Mouse (Mus musculus) kidney, postnatal 0 days (tissue): ENCODE data around the gene Cd300lg. TPM values are rescaled to one million over a fixed set of nuclear protein-coding genes. Genes with fewer than 3 reads are reported as not detected.

Experiments used
- ATAC-seq: fragments of 200-750 bp; cut with Nextera tagmentation; replicated peaks from 2 replicates; pipeline ENCODE4 v1.8.0; 2017; ENCODE audit warnings: low read depth, moderate number of reproducible peaks, moderate TSS enrichment, moderate library complexity; ENCODE audit not compliant: low FRiP score
- DNase-seq: peaks from one replicate; pipeline ENCODE4 v3.0.0-alpha.2; 2016; ENCODE audit warnings: low spot score
- H3K27ac ChIP-seq: fragments of 300-500 bp; sonication (generic); 2 replicates; pipeline ENCODE4 v1.5.1; 2014; ENCODE audit warnings: mild to moderate bottlenecking
- H3K27me3 ChIP-seq: fragments of 300-500 bp; sonication (generic); 2 replicates; pipeline ENCODE4 v1.6.1; 2014; ENCODE audit warnings: low read length, mixed read lengths; ENCODE audit not compliant: insufficient read depth
- H3K36me3 ChIP-seq: fragments of 300-500 bp; sonication (generic); 2 replicates; pipeline ENCODE4 v1.6.1; 2014; ENCODE audit warnings: low read length, mixed read lengths; ENCODE audit not compliant: insufficient read depth
- H3K4me1 ChIP-seq: fragments of 300-500 bp; sonication (generic); replicated peaks from 2 replicates; pipeline ENCODE4 v1.6.1; 2014; ENCODE audit warnings: antibody characterized with exemption, low read length, mixed read lengths; ENCODE audit not compliant: insufficient read depth
- H3K4me2 ChIP-seq: fragments of 300-500 bp; sonication (generic); 2 replicates; pipeline ENCODE4 v1.6.1; 2014; ENCODE audit warnings: mild to moderate bottlenecking, low read length, moderate library complexity, mixed read lengths
- H3K4me3 ChIP-seq: fragments of 300-500 bp; sonication (generic); replicated peaks from 2 replicates; pipeline ENCODE4 v1.5.1; 2014; ENCODE audit warnings: low read depth, low read length
- H3K9ac ChIP-seq: fragments of 300-500 bp; sonication (generic); 2 replicates; pipeline ENCODE4 v1.6.1; 2014; ENCODE audit warnings: low read depth, low read length
- H3K9me3 ChIP-seq: fragments of 300-500 bp; sonication (generic); replicated peaks from 2 replicates; pipeline ENCODE4 v1.6.1; 2016; ENCODE audit warnings: low read length, inconsistent platforms, mixed read lengths
- CTCF ChIP-seq: IDR thresholded peaks from 2 replicates; pipeline ENCODE4 v1.5.1; 2016; ENCODE audit warnings: antibody characterized with exemption, low read depth, mild to moderate bottlenecking, moderate library complexity
- WGBS: fragments of 180-500 bp; shearing (Covaris S2); extraction: QIAGEN DNeasy Blood & Tissue Kit; methylation state at CpG from one replicate; pipeline ENCODE4 v1.1.7; 2014; 5-methylcytosine and 5-hydroxymethylcytosine counted together
- polyA plus RNA-seq: library from polyadenylated mRNA; unstranded; fragments of >200 nt; fragmentation: Nextera tagmentation; extraction: Ambion mirVana; gene quantifications from 2 replicates; pipeline ENCODE4 v1.2.1, GENCODE M21; 2015

Cd300lg gene
- polyA plus RNA-seq, 1 experiment from 2014 or later, result 2.8 TPM

DNA sequence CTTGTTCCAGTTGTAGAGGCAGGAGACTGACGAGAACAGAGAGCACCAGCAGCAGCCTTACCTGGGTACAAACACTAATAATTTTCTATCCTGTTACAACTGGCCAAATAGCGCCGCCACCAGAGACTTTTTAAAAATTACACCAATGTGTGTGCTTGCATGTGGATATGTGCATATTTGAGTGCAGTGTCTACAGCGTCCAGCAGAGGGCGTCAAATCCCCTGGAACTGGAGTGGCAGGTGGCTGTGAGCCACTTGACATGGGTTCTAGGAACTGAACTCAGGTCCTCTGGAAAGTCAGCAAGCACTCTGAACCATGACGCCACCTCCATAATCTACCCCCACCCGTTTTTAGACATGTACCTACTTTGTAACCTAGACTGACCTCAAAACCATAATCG, 37.1 kb upstream of the Cd300lg start:
- Histone ChIP-seq H3K4me2 (no peak overlapping the region), H3K27me3 (no peaks in the 10 kb centered on the region), H3K36me3 (no peaks in the 10 kb centered on the region), H3K27ac (no peak overlapping the region), H3K4me3 (no peak overlapping the region), H3K4me1 (no peaks in the 10 kb centered on the region), H3K9ac (no peak overlapping the region), H3K9me3 (no peaks in the 10 kb centered on the region)
- no peak for ATAC-seq
- WGBS, result 95% methylated on average over 8 of the region's 8 CpGs
- no peak for DNase-seq
- TF ChIP-seq CTCF, result peak; percentile 60

DNA sequence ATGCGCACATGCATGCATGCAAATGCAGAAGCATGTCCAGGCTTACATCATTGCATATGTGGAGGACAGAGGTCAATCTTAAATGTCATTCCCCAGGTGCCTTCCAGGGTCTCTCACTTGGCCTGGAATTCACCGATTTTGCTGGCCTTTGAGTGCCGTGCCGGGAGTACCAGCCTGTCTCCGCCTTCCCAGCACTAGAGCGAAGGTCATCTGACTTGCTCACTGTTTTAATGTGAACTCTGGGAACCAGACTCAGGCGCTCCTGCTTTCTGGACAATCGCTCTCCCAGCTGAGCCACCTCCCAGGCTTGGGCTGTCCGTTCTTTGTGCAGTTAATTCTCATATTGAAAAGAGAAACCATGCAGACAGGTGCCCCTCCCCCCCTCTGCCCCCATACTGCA, 35.0 kb upstream of the Cd300lg start:
- Histone ChIP-seq H3K4me3 (no peak overlapping the region), H3K4me1 (no peaks in the 10 kb centered on the region), H3K27me3 (no peaks in the 10 kb centered on the region), H3K36me3 (no peaks in the 10 kb centered on the region), H3K9me3 (no peaks in the 10 kb centered on the region), H3K4me2 (no peak overlapping the region), H3K27ac (no peak overlapping the region), H3K9ac (no peak overlapping the region)
- DNase-seq (no peak), ATAC-seq (no peak)
- WGBS, result 61% methylated on average over 9 of the region's 9 CpGs
- no peak for TF ChIP-seq CTCF

DNA sequence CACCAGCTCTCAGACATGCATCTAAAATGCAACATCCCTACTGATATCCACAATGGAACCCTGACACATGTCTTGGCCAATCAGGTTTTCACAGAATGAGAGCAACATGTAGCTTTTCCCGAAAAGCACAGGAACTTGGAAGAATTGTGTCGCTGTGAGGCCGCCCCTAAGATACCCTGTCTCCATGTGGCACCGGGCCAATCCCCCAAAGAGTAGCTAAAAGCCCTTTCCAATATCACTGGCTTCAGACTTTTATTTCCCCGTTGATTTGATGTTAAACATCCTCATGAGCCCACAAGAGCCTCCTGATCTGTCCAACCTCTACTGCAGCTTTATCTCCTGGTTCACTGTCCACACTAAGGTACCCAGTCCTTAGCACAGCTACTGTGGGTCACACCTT, 34.6 kb upstream of the Cd300lg start:
- Histone ChIP-seq H3K4me2 (no peak overlapping the region), H3K4me1 (no peaks in the 10 kb centered on the region), H3K36me3 (no peaks in the 10 kb centered on the region), H3K27ac (no peak overlapping the region), H3K9ac (no peak overlapping the region), H3K9me3 (no peaks in the 10 kb centered on the region), H3K4me3 (no peak overlapping the region), H3K27me3 (no peaks in the 10 kb centered on the region)
- no peak for TF ChIP-seq CTCF
- DNase-seq (no peak), ATAC-seq (no peak)
- WGBS, result 87% methylated on average over 5 of the region's 5 CpGs

DNA sequence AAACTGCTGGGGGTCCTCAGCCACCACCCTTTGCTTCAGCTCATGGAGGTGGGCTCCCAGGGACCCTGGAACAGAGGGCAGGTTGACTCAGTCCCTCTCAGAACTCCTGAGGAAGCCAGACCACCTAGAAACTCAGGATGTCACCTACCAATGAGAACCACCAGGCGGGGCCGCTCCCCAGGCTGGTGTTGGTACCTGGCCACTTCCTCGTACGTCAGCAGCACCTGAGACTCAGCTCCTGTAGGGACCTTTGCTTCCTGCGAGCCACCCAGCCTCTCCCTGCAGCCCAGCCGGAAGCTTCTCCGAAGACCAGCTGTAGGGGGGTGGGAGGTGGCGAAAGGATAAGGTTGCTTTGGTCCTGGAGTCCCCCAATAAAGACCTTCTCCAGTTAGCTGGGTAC, 32.9 kb upstream of the Cd300lg start:
- no peak for ATAC-seq
- no peak for TF ChIP-seq CTCF
- Histone ChIP-seq H3K9me3 (no peaks in the 10 kb centered on the region), H3K36me3 (no peaks in the 10 kb centered on the region), H3K4me1 (no peaks in the 10 kb centered on the region), H3K4me3 (no peak overlapping the region), H3K27ac (no peak overlapping the region), H3K9ac (no peak overlapping the region), H3K4me2 (no peak overlapping the region), H3K27me3 (no peaks in the 10 kb centered on the region)
- 92% methylated on average over 8 of the region's 8 CpGs for WGBS
- DNase-seq, result no peak

DNA sequence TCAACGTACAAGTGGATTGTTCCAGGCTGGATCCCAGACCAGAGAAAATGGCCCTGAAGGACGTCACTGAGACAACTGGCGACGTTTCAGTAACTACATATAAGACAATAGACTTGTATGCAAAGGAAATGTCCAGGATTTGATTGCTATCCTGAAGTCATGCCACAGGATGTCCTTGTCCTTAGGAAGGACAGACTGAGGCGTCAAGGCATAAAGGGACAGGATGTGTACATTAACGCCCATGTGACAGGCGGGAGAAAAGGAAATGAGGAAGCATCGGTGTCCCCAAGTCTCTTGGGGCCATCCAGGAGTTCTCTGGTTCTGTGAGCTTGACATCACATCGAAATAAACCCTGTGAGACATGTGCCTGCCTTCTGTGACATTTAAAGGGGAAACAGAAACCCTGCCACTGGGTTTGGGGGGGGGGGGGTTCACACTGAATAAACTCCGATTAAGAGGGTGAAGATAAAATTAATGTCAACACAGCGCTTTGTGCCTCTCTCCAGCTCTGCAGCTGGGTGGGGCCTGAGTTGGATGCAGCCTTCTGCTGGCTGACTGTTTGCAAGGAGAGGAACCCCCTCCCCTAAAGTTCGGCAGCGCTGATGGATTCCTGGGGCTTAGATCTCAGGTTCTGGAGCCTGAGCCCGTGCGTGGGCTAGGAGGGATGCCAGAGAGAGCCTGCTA, 32.2 kb upstream of the Cd300lg start:
- no peak overlapping the region for H3K4me3 ChIP-seq
- ATAC-seq, result no peak
- H3K27me3 ChIP-seq, result no peaks in the 10 kb centered on the region
- peak; percentile 35 for DNase-seq
- no peaks in the 10 kb centered on the region for H3K4me1 ChIP-seq
- no peak overlapping the region for H3K4me2 ChIP-seq
- H3K27ac ChIP-seq, result no peak overlapping the region
- no peak overlapping the region for H3K9ac ChIP-seq
- no peaks in the 10 kb centered on the region for H3K36me3 ChIP-seq
- no peak for TF ChIP-seq CTCF
- 68% methylated on average over 15 of the region's 15 CpGs for WGBS
- no peaks in the 10 kb centered on the region for H3K9me3 ChIP-seq

DNA sequence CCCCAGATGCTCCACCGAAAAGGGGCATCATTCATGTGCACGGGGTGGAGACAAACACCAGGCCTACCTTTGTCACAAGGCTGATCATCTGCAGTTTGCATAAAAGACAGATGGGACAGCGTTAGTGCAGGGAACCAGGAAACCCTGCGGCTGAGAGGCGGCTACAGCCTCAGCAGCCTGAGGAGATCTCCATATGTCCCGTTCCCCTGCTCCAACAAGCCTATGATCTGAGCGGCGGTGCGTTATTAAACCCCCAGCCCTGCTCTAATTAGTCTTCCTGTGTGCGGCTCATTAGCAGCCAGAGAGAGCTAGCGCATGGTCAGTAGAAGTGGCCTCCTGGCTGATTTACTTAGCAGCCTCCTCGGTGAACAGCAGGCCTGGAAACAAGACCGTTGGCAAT, 31.2 kb upstream of the Cd300lg start:
- Histone ChIP-seq H3K27ac (no peak overlapping the region), H3K4me2 (no peak overlapping the region), H3K36me3 (no peaks in the 10 kb centered on the region), H3K9me3 (no peaks in the 10 kb centered on the region), H3K27me3 (no peaks in the 10 kb centered on the region), H3K4me3 (no peak overlapping the region), H3K9ac (no peak overlapping the region), H3K4me1 (no peaks in the 10 kb centered on the region)
- TF ChIP-seq CTCF, result no peak
- WGBS, result 55% methylated on average over 13 of the region's 13 CpGs
- DNase-seq, result no peak
- no peak for ATAC-seq

DNA sequence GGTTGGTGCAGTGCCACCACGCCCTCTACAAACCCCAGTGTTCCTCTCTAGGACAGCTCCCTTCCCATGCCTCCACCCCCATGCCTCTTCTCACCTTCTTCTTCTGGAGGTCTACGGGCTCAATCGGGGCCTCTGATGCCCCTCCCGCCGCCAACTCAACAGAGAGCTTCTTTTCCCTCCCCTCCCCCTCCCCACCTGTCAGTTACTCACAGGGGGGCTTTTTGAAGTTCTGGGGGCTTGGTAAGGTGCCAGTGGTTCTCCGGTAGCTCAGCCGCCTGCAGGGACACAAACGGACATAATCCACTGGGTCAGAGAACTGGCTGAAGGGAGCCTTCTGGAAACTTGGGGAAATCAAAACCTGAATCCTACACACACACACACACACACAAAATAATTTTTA, 29.8 kb upstream of the Cd300lg start:
- Histone ChIP-seq H3K4me2 (no peak overlapping the region), H3K4me1 (no peaks in the 10 kb centered on the region), H3K27me3 (no peaks in the 10 kb centered on the region), H3K9ac (no peak overlapping the region), H3K36me3 (no peaks in the 10 kb centered on the region), H3K9me3 (no peaks in the 10 kb centered on the region), H3K4me3 (no peak overlapping the region), H3K27ac (no peak overlapping the region)
- no peak for ATAC-seq
- DNase-seq, result no peak
- 86% methylated on average over 8 of the region's 8 CpGs for WGBS
- TF ChIP-seq CTCF, result no peak
